Mouse (Mus musculus): ENCODE data around the gene Gm17657. TPM values are rescaled to one million over a fixed set of nuclear protein-coding genes. Genes with fewer than 3 reads are reported as not detected.
"Not testable (repeated sequence)": the region's sequence is repeated elsewhere in the genome, so short reads cannot be mapped to it uniquely, and the experiment has no call there.

The Gm17657 gene
- polyA plus RNA-seq, 1 experiment from 2014 or later = not detected

DNA sequence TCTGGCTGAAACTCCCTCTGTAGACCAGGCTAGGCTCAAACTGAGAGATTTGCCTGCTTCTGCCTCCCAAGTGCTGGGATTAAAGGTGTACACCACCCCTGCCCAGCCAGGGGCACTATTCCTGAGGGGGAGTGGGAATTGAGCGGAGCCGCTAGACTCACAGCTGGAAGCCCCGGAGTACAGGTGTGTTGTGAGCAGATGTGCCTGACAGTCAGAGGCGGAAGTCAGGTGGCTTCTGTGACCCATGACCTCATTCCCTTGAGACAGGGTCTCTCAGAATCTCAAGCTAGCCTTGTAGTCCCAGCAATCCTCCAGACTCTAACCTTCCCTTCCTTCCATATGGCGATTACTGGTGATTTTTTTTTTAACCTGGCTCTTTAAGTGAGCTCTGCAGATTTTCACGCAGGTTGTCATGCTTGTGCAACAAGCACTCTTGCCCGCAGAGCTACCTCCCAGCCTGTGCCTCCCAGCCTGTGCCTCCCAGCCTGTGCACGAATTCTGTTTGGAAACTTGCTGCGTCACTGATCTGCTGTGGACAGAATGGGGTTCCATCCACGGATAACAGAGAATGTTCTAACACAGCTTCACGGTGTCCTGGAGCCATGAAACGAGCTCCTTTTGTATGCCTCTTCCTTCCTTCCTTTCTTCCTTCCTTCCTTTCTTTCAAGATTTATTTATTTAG, 40.4 kb downstream of the Gm17657 start:
- Histone ChIP-seq H3K36me3 (replicated peaks) (no peaks in the 10 kb centered on the region), H3K27ac (peak overlapping the region; percentile 44), H3K4me3 (no peak overlapping the region), H3K27me3 (ENCODE audit: poor library complexity, severe bottlenecking) (no peaks in the 10 kb centered on the region; the same call in 1 of the 2 replicates), H3K4me1 (peaks cover 9% of the 10 kb centered on the region), H3K9me3 (no peaks in the 10 kb centered on the region)
- 79% methylated on average over 12 of the region's 12 CpGs for WGBS
- DNase-seq (ENCODE audit: extremely low spot score, low spot score) = no peak

GRCm38 (mm10) chr17:29503700-29504099, 45.7 kb downstream of the Gm17657 start:
- Histone ChIP-seq H3K4me3 (no peak overlapping the region), H3K9me3 (no peaks in the 10 kb centered on the region), H3K27ac (no peak overlapping the region), H3K27me3 (ENCODE audit: poor library complexity, severe bottlenecking) (peaks cover 23% of the 10 kb centered on the region), H3K4me1 (peaks cover 6% of the 10 kb centered on the region), H3K36me3 (replicated peaks) (no peaks in the 10 kb centered on the region)
- no peak for DNase-seq (ENCODE audit: extremely low spot score, low spot score)
- 78% methylated on average over 5 of the region's 5 CpGs for WGBS

DNA sequence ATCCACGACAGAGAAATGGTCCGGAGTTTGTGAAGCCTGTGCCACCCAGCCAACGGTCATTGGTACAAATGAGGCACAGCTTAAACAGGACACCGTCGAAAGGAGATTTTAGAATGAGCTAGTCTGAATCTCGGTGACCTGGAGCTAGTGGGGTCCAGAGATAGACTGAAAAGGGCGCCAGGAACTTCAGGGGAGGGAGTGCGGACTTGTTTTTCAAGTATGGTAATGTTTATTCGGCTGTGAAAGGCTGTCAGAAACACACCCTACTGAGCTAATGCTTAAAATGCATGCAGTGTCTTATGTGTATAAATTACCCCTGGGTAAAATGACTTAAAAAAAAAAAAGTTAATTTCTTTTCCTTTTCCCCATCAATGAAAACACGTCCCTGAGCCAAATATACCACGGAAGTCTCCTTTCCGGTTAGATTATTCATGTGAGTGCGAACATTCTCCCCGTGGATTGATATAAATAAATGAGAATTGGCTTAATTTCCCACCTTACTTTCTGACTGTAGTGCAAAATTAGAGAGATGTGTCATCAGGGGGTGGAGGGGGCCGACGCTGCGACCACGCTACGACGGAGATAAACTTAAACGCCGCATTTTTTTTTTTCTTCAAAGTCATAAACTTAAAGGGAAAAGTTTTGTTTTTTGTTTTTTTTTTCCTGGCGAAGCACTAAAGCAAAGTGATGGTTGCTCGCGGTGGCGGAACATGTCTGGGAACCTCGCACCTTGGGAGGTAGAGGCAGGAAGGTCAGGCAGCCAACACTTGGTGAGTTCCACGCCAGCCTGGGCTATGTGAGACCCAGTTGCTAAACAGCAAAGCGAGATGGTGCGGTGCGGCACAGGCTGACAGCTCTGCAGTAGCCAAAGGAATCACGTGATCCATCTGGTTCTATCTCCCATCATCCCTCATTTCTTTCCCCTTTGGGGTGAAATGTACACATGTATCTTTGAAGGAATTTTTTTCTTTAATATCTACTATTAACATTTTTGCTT, 46.5 kb downstream of the Gm17657 start:
- H3K36me3 ChIP-seq (replicated peaks) = no peaks in the 10 kb centered on the region
- H3K27me3 ChIP-seq (ENCODE audit: poor library complexity, severe bottlenecking) = peaks cover 23% of the 10 kb centered on the region
- no peak for DNase-seq (ENCODE audit: extremely low spot score, low spot score)
- no peak overlapping the region for H3K27ac ChIP-seq
- H3K4me3 ChIP-seq = peak overlapping the region; percentile 19; the same call in 1 of the 2 replicates
- H3K4me1 ChIP-seq = peaks cover 8% of the 10 kb centered on the region
- no peaks in the 10 kb centered on the region for H3K9me3 ChIP-seq
- 22% methylated on average over 32 of the region's 32 CpGs for WGBS

GRCm38 (mm10) chr17:29502005-29502668, 47.3 kb downstream of the Gm17657 start:
- DNase-seq (ENCODE audit: extremely low spot score, low spot score) = no peak
- H3K9me3 ChIP-seq = no peaks in the 10 kb centered on the region
- WGBS = 79% methylated on average over 7 of the region's 7 CpGs
- no peak overlapping the region for H3K4me3 ChIP-seq
- no peak overlapping the region for H3K27ac ChIP-seq
- H3K27me3 ChIP-seq (ENCODE audit: poor library complexity, severe bottlenecking) = peaks cover 23% of the 10 kb centered on the region
- H3K36me3 ChIP-seq (replicated peaks) = no peaks in the 10 kb centered on the region
- H3K4me1 ChIP-seq = peaks cover 9% of the 10 kb centered on the region

GRCm38 (mm10) chr17:29500802-29501469, 48.5 kb downstream of the Gm17657 start:
- Histone ChIP-seq H3K4me3 (no peak overlapping the region), H3K27me3 (ENCODE audit: poor library complexity, severe bottlenecking) (peaks cover 23% of the 10 kb centered on the region), H3K9me3 (no peaks in the 10 kb centered on the region), H3K27ac (peak overlapping the region; percentile 64; the same call in 1 of the 2 replicates), H3K36me3 (replicated peaks) (peaks cover 7% of the 10 kb centered on the region), H3K4me1 (peaks cover 9% of the 10 kb centered on the region)
- no peak for DNase-seq (ENCODE audit: extremely low spot score, low spot score)
- 81% methylated on average over 17 of the region's 17 CpGs for WGBS

GRCm38 (mm10) chr17:29500243-29500740, 49.1 kb downstream of the Gm17657 start:
- DNase-seq (ENCODE audit: extremely low spot score, low spot score) = no peak
- peaks cover 10% of the 10 kb centered on the region for H3K36me3 ChIP-seq (replicated peaks)
- H3K9me3 ChIP-seq = no peaks in the 10 kb centered on the region
- WGBS = 81% methylated on average over 7 of the region's 7 CpGs
- H3K27me3 ChIP-seq (ENCODE audit: poor library complexity, severe bottlenecking) = peaks cover 23% of the 10 kb centered on the region
- H3K4me1 ChIP-seq = peaks cover 9% of the 10 kb centered on the region
- peak overlapping the region; percentile 64 for H3K27ac ChIP-seq
- no peak overlapping the region for H3K4me3 ChIP-seq

DNA sequence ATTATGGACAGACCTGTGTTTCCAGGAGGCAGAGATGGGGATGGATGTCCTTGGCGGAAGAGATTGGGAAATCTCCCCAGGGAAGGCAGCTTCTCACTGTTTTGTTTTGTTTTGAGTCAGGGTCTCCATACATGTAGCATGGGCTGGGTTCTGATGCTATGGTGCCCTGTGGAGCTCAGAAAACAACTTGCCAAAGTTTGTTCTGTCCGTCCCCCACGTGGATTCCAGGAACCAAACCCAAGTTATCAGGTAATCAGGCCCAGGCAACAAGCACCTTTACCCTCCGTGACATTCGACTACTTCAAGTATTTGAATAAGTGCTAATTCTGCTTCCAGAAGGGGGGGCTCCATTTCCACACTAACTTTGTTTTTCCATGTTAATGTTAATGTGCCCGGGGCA, 49.9 kb downstream of the Gm17657 start:
- H3K27ac ChIP-seq = peak overlapping the region; percentile 64
- no peaks in the 10 kb centered on the region for H3K9me3 ChIP-seq
- no peak overlapping the region for H3K4me3 ChIP-seq
- peaks cover 17% of the 10 kb centered on the region for H3K36me3 ChIP-seq (replicated peaks)
- no peak for DNase-seq (ENCODE audit: extremely low spot score, low spot score)
- 81% methylated on average over 6 of the region's 6 CpGs for WGBS
- H3K4me1 ChIP-seq = peaks cover 15% of the 10 kb centered on the region
- peaks cover 23% of the 10 kb centered on the region for H3K27me3 ChIP-seq (ENCODE audit: poor library complexity, severe bottlenecking)

GRCm38 (mm10) chr17:29498952-29499351, 50.5 kb downstream of the Gm17657 start:
- H3K9me3 ChIP-seq; DNase-seq (ENCODE audit: extremely low spot score, low spot score); H3K4me3 ChIP-seq; H3K27ac ChIP-seq: not testable (repeated sequence)
- peaks cover 22% of the 10 kb centered on the region for H3K27me3 ChIP-seq (ENCODE audit: poor library complexity, severe bottlenecking)
- H3K4me1 ChIP-seq = peaks cover 21% of the 10 kb centered on the region
- WGBS = 89% methylated on average over 2 of the region's 2 CpGs
- peaks cover 22% of the 10 kb centered on the region for H3K36me3 ChIP-seq (replicated peaks)

GRCm38 (mm10) chr17:29498028-29498427, 51.4 kb downstream of the Gm17657 start:
- no peak overlapping the region for H3K4me3 ChIP-seq
- peak overlapping the region; percentile 62 for H3K27ac ChIP-seq
- DNase-seq (ENCODE audit: extremely low spot score, low spot score) = no peak
- H3K9me3 ChIP-seq = no peaks in the 10 kb centered on the region
- peaks cover 31% of the 10 kb centered on the region for H3K36me3 ChIP-seq (replicated peaks)
- peaks cover 13% of the 10 kb centered on the region for H3K27me3 ChIP-seq (ENCODE audit: poor library complexity, severe bottlenecking)
- WGBS = 68% methylated on average over 4 of the region's 4 CpGs
- H3K4me1 ChIP-seq = peaks cover 30% of the 10 kb centered on the region

GRCm38 (mm10) chr17:29497481-29497880, 52.0 kb downstream of the Gm17657 start:
- Histone ChIP-seq H3K36me3 (replicated peaks) (peaks cover 32% of the 10 kb centered on the region), H3K4me1 (peaks cover 29% of the 10 kb centered on the region)
- not testable (repeated sequence) for DNase-seq (ENCODE audit: extremely low spot score, low spot score); H3K4me3 ChIP-seq; H3K9me3 ChIP-seq; H3K27me3 ChIP-seq (ENCODE audit: poor library complexity, severe bottlenecking); H3K27ac ChIP-seq
- WGBS = 61% methylated on average over 1 of the region's 1 CpGs

- WGBS = 89% methylated on average over 3 of the region's 3 CpGs
- Histone ChIP-seq H3K9me3 (no peaks in the 10 kb centered on the region), H3K4me3 (no peak overlapping the region)
Observed at GRCm38 (mm10) chr17:29497071-29497354, 52.4 kb downstream of the Gm17657 start.

More at GRCm38 (mm10) chr17:29497071-29497354, 52.4 kb downstream of the Gm17657 start:
- Histone ChIP-seq H3K27ac (no peak overlapping the region), H3K27me3 (ENCODE audit: poor library complexity, severe bottlenecking) (peaks cover 3% of the 10 kb centered on the region; the same call in 1 of the 2 replicates), H3K36me3 (replicated peaks) (peaks cover 32% of the 10 kb centered on the region), H3K4me1 (peaks cover 29% of the 10 kb centered on the region)
- DNase-seq (ENCODE audit: extremely low spot score, low spot score) = no peak
